Mouse (Mus musculus) common myeloid progenitor, adult 5-6 weeks (primary cell): ENCODE data around the gene Tecrl. TPM values are rescaled to one million over a fixed set of nuclear protein-coding genes. Genes with fewer than 3 reads are reported as not detected.

Experiments used
- ATAC-seq: replicated peaks from 2 replicates; pipeline ENCODE4 v1.8.0; 2016; ENCODE audit warnings: low read depth, mild to moderate bottlenecking, moderate TSS enrichment, inconsistent platforms; ENCODE audit not compliant: poor library complexity, severe bottlenecking
- total RNA-seq: library from RNA; stranded (forward); fragments of 200-1000, 187-1606 nt; gene quantifications from 2 replicates; pipeline ENCODE4 v1.2.3, GENCODE M21; 2017

Tecrl gene
- not detected in 2 replicates for total RNA-seq

DNA sequence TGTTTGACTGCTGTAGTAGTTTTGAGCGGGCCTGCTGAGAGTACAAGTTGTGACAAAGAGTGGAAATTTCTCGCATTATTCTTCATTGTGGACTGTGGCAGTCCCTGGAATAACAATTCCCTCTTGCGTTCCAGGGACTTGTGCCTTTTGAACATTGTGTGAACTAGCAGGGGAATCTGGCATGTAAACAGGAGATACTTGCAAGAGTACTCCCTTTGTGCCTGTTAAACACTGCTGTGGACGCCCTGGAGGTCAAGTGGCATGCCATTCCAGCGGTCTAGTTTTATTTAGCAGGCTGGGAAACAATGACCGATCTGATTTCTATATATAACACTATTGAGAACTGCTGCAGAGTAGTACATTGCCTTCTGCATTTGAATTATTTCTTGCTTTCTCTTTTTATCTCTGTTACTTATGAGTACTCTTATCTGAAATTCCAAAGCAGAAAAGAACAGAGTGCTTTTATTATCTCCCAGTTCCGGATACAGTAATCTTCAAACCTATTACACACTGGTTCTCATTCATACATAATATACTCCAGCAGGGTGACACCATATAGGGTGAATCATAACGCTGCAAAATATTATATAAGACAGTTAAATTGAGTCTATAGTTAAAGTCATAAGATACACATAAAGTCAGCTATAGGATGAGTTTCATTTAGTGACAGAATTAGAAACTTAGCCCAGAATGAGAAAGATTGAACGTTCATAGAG is at the start of gene Tecrl:
Gene Tecrl (minus strand): TSS at position 350 of the 716 bp plus-strand sequence.
- no peak for ATAC-seq

DNA sequence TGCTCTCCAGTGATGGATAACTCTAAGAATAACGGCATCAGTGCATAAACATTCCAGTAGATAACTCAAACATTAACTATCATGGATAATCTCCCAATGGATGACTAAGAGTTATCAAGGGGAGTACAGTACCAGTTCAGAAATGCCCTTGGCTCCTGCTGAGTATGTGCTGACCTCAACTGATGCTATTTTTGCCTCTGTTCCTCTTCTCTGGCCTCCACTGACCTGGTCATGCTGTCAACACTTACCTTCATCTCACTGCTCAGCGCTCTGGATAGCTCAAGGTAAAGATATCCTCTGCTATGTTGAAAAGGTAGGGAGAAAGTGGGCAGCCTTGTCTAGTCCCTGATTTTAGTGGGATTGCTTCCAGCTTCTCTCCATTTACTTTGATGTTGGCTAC is 30.0 kb upstream of the Tecrl start:
- ATAC-seq, result no peak

DNA sequence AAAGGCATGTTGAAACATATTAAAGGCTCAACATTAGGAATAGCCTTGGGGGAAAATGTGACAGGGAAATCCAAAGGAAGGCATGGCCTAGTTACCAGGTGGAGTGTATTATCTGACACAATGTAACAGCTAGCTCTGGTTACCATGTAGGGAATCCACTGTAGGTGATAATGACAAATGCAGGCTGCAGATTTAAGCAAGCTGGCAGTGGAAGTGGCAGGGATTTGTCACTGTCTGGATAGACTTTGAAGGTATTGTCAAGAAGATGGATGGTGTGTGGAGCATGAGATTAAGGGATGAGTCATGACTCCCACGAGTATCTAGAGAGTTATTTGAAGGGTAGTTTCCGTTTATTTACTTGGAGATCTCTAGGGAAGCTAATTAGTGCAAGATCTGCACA is 3.4 kb downstream of the Tecrl start:
- ATAC-seq, result no peak

DNA sequence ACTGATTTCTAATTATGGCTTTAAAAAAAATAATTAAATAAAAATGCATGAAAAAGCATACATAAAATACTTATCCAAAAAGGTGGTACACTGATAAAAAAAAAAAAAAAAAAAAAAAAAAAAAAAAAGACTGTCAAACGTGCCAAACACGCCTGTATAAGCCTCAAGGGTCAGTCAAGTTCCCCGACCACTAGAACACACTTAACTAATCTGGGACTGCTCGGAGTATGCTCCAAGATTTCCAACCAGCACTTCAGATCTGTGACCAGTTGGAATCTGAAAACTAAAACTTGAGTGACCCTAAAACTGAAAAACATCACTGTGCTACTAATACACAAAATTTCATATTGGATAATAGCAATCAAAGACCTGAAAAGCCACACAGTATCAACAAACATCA is 15.9 kb downstream of the Tecrl start:
- no peak for ATAC-seq

GRCm38 (mm10) chr5:83267148-83267776 is 87.7 kb downstream of the Tecrl start:
- no peak for ATAC-seq

DNA sequence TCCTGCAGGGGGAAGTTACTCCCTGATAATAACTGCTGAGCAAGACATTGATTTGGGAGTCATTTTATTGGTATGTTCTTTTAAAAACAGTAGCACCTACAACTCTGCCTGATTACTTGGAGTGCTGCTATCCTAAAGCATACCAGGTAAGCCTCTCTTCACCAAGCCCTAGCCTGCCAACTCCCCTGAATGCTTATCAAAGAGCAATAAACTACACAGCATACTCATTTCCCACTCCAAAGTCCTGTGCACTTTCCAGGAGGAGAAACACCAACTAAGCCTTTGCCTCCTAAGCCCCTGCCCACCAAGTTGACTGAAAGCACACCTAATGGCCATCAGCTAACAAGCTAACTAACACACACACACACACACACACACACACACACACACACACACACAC is 94.9 kb downstream of the Tecrl start:
- no peak for ATAC-seq

DNA sequence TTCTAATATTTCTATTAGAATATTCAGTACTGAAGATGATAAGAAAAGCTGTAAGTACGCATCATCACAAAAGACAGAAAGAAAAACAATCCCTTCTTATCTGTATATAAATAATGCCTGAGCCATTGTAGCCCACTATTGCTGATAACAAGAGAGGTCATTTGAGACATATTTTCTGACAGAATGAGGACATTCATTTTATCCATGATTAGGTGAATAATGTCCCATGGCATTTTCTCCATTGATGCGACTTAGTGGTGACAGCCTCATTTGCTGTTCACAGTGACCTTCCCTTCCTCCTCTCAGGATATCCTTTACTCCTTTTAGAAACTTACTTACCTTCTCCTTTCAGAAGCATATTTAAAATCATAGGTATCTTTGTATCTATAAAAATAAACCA is 100.9 kb downstream of the Tecrl start:
- no peak for ATAC-seq

DNA sequence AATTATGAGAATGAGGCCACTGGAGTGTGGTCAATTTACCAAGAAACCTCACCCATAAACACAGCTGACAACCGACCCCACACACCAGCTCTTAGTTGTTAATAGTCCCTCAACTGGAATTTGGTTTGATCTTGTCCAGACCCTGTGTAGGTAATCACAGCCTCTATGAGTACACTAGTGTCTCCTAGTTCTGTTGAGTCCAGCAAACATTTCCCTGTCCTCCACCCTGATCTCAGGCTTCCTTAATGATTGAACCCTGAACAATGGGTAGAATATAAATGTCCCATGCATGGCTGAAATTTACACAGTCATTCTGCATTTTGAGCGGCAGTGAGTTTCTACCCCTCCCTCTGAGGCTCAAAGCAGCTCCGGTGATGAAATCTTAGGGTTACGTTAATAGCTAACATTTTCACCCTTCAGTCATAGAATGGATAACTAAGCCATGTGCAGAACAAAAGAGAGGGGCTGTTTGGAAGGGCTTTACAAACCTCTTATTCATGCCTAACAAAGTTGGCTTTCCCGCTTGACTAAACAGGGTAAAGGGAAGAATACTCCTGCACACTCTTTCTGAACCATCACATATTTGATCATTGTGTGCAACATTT is 116.0 kb downstream of the Tecrl start:
- ATAC-seq, result no peak
